Mouse (Mus musculus) intestine, postnatal 0 days (tissue): ENCODE results near the gene Gm49711. TPM values are rescaled to one million over a fixed set of nuclear protein-coding genes. Genes with fewer than 3 reads are reported as not detected.

Experiments used
- ATAC-seq: fragments of 200-750 bp; cut with Nextera tagmentation; 2 replicates; pipeline ENCODE4 v1.8.0; 2017; ENCODE audit warnings: mild to moderate bottlenecking, moderate TSS enrichment, moderate library complexity
- H3K27ac ChIP-seq: fragments of 300-500 bp; sonication (generic); 2 replicates; pipeline ENCODE4 v1.5.1; 2014; ENCODE audit warnings: mild to moderate bottlenecking, low read depth, low read length, moderate library complexity
- H3K27me3 ChIP-seq: fragments of 300-500 bp; sonication (generic); replicated peaks from 2 replicates; pipeline ENCODE4 v1.6.1; 2014; ENCODE audit warnings: low read length, mixed read lengths; ENCODE audit not compliant: control insufficient read depth, insufficient read depth
- H3K36me3 ChIP-seq: fragments of 300-500 bp; sonication (generic); 2 replicates; pipeline ENCODE4 v1.6.1; 2014; ENCODE audit warnings: mild to moderate bottlenecking, moderate library complexity; ENCODE audit not compliant: control insufficient read depth, insufficient read depth
- H3K4me1 ChIP-seq: fragments of 300-500 bp; sonication (generic); replicated peaks from 2 replicates; pipeline ENCODE4 v1.6.1; 2014; ENCODE audit warnings: antibody characterized with exemption, low read length, mixed read lengths; ENCODE audit not compliant: control insufficient read depth, insufficient read depth
- H3K4me2 ChIP-seq: fragments of 300-500 bp; sonication (generic); replicated peaks from 2 replicates; pipeline ENCODE4 v1.6.1; 2014; ENCODE audit warnings: low read depth, mild to moderate bottlenecking, moderate library complexity
- H3K4me3 ChIP-seq: fragments of 300-500 bp; sonication (generic); 2 replicates; pipeline ENCODE4 v1.5.1; 2014; ENCODE audit warnings: low read depth, low read length
- H3K9ac ChIP-seq: fragments of 300-500 bp; sonication (generic); 2 replicates; pipeline ENCODE4 v1.6.1; 2014; ENCODE audit warnings: mild to moderate bottlenecking, low read depth, low read length
- H3K9me3 ChIP-seq: fragments of 300-500 bp; sonication (generic); 2 replicates; pipeline ENCODE4 v1.6.1; 2016; ENCODE audit warnings: mixed run types; ENCODE audit not compliant: control insufficient read depth
- CTCF ChIP-seq: sonication (generic); IDR thresholded peaks from 2 replicates; pipeline ENCODE4 v1.5.1; 2016; ENCODE audit warnings: low read depth, mild to moderate bottlenecking, control low read depth, antibody characterized with exemption, moderate library complexity
- WGBS: fragments of 180-500 bp; shearing (Covaris S2); extraction: QIAGEN DNeasy Blood & Tissue Kit; methylation state at CpG from one replicate; pipeline ENCODE4 v1.1.7; 2014; 5-methylcytosine and 5-hydroxymethylcytosine counted together
- polyA plus RNA-seq: library from polyadenylated mRNA; unstranded; fragments of >200 nt; fragmentation: Nextera tagmentation; extraction: Ambion mirVana; gene quantifications from 2 replicates; pipeline ENCODE4 v1.2.1, GENCODE M21; 2015

Gm49711 gene
- polyA plus RNA-seq, 1 experiment from 2014 or later = not detected

GRCm38 (mm10) chr16:92176052-92176451 lies 117.9 kb downstream of the Gm49711 start:
- H3K4me2 ChIP-seq = no peak overlapping the region
- no peak overlapping the region for H3K9ac ChIP-seq
- H3K4me1 ChIP-seq = no peaks in the 10 kb centered on the region
- H3K36me3 ChIP-seq = no peaks in the 10 kb centered on the region
- no peak overlapping the region for H3K27ac ChIP-seq
- WGBS = 97% methylated on average over 1 of the region's 1 CpGs
- H3K4me3 ChIP-seq = no peak overlapping the region
- TF ChIP-seq CTCF = no peak
- H3K9me3 ChIP-seq = no peaks in the 10 kb centered on the region
- no peak for ATAC-seq
- H3K27me3 ChIP-seq = no peaks in the 10 kb centered on the region

DNA sequence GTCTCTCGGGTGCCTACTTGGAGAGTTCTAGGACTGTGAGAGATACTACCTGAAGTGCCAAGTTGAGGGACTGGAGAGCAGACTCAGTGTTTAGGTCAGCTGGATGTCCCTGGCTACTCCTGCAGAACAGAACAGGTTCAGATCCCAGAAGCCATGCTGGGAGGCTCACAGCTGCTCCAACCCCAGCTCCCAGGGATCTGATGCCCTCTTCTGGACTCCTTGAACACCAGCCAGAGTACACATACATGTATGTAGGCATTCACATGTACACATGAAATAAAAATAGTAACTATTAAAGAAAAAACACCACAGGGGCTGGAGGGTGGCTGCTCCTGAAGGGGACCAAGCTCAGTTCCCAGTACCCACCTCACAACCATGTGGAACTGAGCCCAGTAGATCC lies 119.6 kb downstream of the Gm49711 start:
- Histone ChIP-seq H3K27me3 (no peaks in the 10 kb centered on the region), H3K9me3 (no peaks in the 10 kb centered on the region), H3K4me2 (no peak overlapping the region), H3K36me3 (no peaks in the 10 kb centered on the region), H3K27ac (no peak overlapping the region), H3K4me3 (no peak overlapping the region), H3K9ac (no peak overlapping the region), H3K4me1 (no peaks in the 10 kb centered on the region)
- ATAC-seq = no peak
- WGBS = 89% methylated on average over 1 of the region's 1 CpGs
- TF ChIP-seq CTCF = peak; percentile 58

DNA sequence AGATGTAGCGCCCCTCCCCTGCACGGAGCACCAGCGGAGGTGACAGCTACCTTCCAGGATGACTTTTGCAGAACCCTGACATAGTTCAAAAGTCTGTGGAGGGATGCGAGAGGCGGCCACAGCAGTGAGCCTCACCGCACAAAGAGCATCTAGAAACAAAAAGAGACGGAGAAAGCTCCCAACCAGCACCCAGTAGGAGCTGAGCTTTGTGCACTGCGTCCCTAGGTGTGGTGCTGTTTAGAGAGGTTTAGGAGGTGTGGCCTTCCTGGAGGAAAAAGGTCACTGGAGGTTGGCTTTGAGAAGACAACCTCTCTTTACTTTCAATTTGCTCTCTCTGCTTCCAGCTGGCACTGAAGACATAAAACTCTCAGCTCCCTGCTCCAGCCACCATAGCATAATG lies 121.2 kb downstream of the Gm49711 start:
- Histone ChIP-seq H3K9ac (no peak overlapping the region), H3K27me3 (no peaks in the 10 kb centered on the region), H3K4me2 (no peak overlapping the region), H3K27ac (no peak overlapping the region), H3K9me3 (no peaks in the 10 kb centered on the region), H3K4me3 (no peak overlapping the region), H3K4me1 (no peaks in the 10 kb centered on the region), H3K36me3 (no peaks in the 10 kb centered on the region)
- TF ChIP-seq CTCF = no peak
- ATAC-seq = no peak
- WGBS = 73% methylated on average over 8 of the region's 8 CpGs

GRCm38 (mm10) chr16:92183477-92183876 lies 125.4 kb downstream of the Gm49711 start:
- H3K4me2 ChIP-seq = no peak overlapping the region
- H3K36me3 ChIP-seq = no peaks in the 10 kb centered on the region
- 14% methylated on average over 4 of the region's 4 CpGs for WGBS
- no peak overlapping the region for H3K9ac ChIP-seq
- no peak overlapping the region for H3K4me3 ChIP-seq
- ATAC-seq = no peak
- H3K9me3 ChIP-seq = no peaks in the 10 kb centered on the region
- TF ChIP-seq CTCF = no peak
- H3K27ac ChIP-seq = no peak overlapping the region
- H3K27me3 ChIP-seq = no peaks in the 10 kb centered on the region
- no peaks in the 10 kb centered on the region for H3K4me1 ChIP-seq

GRCm38 (mm10) chr16:92190603-92191002 lies 132.5 kb downstream of the Gm49711 start:
- Histone ChIP-seq H3K4me1 (no peaks in the 10 kb centered on the region), H3K36me3 (no peaks in the 10 kb centered on the region), H3K27me3 (no peaks in the 10 kb centered on the region), H3K9ac (no peak overlapping the region), H3K4me3 (no peak overlapping the region), H3K4me2 (no peak overlapping the region), H3K9me3 (no peaks in the 10 kb centered on the region), H3K27ac (no peak overlapping the region)
- TF ChIP-seq CTCF = no peak
- no peak for ATAC-seq

DNA sequence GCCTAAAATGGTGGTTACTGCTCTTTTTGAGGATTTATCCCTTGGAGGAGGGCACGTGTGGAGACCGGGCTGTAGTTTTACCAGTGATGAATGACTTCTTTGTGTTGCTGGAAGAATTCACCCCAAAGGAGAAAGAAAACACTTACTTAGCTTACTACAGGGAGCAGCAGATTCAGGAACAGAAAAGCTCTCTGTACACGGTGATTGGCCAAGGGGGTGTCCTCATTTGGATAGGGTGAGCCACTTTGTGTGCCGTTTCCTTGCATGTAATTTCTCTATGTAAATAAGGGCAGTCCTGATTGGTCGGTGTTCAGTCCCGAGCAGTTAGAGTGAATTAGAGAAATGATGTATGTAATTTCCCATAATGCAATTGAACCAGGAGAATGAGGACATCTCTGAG lies 137.0 kb downstream of the Gm49711 start:
- Histone ChIP-seq H3K27ac (no peak overlapping the region), H3K4me1 (no peaks in the 10 kb centered on the region), H3K9me3 (no peaks in the 10 kb centered on the region), H3K4me2 (no peak overlapping the region), H3K27me3 (no peaks in the 10 kb centered on the region), H3K4me3 (no peak overlapping the region), H3K9ac (no peak overlapping the region), H3K36me3 (no peaks in the 10 kb centered on the region)
- TF ChIP-seq CTCF = no peak
- no peak for ATAC-seq
- 70% methylated on average over 6 of the region's 6 CpGs for WGBS

GRCm38 (mm10) chr16:92196741-92197331 lies 138.7 kb downstream of the Gm49711 start:
- 81% methylated on average over 8 of the region's 8 CpGs for WGBS

More at GRCm38 (mm10) chr16:92196741-92197331, 138.7 kb downstream of the Gm49711 start:
- TF ChIP-seq CTCF = no peak
- H3K27me3 ChIP-seq = no peaks in the 10 kb centered on the region
- no peaks in the 10 kb centered on the region for H3K4me1 ChIP-seq
- no peak overlapping the region for H3K4me3 ChIP-seq
- H3K9me3 ChIP-seq = no peaks in the 10 kb centered on the region
- no peaks in the 10 kb centered on the region for H3K36me3 ChIP-seq
- H3K4me2 ChIP-seq = no peak overlapping the region
- ATAC-seq = no peak
- no peak overlapping the region for H3K27ac ChIP-seq
- H3K9ac ChIP-seq = no peak overlapping the region
